Mouse (Mus musculus) brown adipose tissue, adult 24 weeks (tissue): ENCODE data around the gene Plekhn1. TPM values are rescaled to one million over a fixed set of nuclear protein-coding genes. Genes with fewer than 3 reads are reported as not detected.
A peak's percentile ranks its signal among the peaks of the same experiment; 100 is the strongest.

Source experiments
- H3K27ac ChIP-seq: fragments of 200-500 bp; replicated peaks from 2 replicates; pipeline ENCODE4 v1.5.1; 2012; ENCODE audit warnings: low read depth, mild to moderate bottlenecking, low read length
- H3K4me1 ChIP-seq: fragments of 200-500 bp; 2 replicates; pipeline ENCODE4 v1.6.1; 2012; ENCODE audit warnings: low read length, mixed read lengths; ENCODE audit not compliant: control insufficient read depth, insufficient read depth, insufficient read length
- H3K4me3 ChIP-seq: fragments of 200-500 bp; 2 replicates; pipeline ENCODE4 v1.5.1; 2012; ENCODE audit warnings: low read depth, mild to moderate bottlenecking, low read length, moderate library complexity; ENCODE audit not compliant: insufficient read depth
- polyA plus RNA-seq: library from polyadenylated mRNA; stranded (reverse); fragments of >200 nt; gene quantifications from 2 replicates; pipeline ENCODE4 v1.2.4, GENCODE M21; 2012; ENCODE audit not compliant: missing spikeins, insufficient read depth, insufficient read length

The Plekhn1 gene
- polyA plus RNA-seq, 1 experiment = 7.8 TPM

DNA sequence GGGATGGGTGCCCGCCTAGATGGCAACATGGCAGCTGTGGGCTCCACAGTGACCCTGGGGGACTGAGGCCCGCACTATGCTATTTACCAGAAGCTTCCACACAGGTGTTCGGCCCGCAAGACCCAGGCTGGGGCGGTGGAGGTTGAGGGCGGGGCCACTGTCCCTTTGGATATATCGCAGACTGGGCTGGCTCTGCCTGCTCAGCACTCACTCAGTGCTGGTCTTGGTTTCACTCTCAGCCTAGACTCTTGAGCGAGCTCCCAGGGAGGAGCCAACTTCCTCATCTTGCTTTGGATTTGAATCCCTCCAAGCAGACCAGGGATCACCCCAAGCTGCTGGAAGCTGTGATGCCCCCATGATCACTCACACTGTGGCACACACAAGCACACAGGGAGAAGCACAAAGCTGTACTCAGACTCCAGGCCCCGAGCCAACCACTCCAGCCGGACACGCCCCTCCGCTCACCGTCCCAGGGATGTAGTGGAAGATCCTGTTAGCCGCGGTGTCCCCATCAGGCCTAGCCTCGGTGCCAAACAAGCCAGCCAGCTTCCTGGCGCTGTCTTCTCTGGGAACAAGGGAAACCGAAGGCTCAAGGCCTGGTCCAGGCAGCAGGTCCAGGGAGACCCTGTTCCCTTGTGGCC is 6.8 kb downstream of the Plekhn1 start:
- Histone ChIP-seq H3K27ac (no peak overlapping the region), H3K4me3 (peak overlapping the region; percentile 6; the same call in 1 of the 2 replicates), H3K4me1 (peaks cover 2% of the 10 kb centered on the region; the same call in 1 of the 2 replicates)

DNA sequence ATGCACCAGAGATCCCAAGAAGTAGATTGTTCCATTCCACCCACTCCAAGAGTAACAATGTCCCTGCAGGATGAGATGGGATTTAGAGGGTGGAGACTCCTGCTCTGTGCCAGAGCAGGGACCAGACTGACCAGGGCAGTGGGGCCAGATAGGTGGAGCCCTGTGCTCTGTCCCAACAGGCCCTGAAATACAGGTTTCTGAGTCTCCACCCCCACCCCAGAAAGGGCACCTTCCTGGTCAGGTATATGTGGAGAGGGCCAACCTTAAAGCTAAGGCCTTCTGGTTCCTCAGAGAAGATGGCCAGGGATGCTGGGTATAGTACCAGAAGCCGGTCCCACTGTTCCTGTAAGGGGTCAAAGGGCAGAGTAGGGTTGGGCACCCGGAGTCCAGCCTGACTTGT is 10.4 kb downstream of the Plekhn1 start:
- Histone ChIP-seq H3K4me1 (peaks cover 5% of the 10 kb centered on the region; the same call in 1 of the 2 replicates), H3K4me3 (no peak overlapping the region), H3K27ac (no peak overlapping the region)

DNA sequence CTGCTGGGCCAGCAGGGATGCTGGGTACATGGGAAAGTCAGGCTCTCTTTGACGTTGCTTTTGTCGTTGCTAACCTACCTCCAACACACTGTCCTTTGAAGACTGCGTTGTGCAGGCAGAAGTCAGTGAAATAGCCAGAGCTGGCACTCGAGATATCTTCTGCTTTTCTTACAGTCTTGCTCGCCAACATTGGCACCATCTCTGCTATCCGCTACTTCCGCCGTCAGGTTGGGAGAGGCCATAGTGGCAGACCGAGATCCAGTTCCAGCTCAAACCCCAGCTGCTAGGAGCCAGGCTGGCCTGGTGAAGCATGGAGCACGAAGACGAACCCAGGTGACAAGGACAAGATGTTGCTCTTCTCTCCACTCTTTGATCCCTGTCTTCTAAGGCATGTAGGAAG is 14.7 kb downstream of the Plekhn1 start:
- Histone ChIP-seq H3K27ac (peak overlapping the region; percentile 51), H3K4me1 (peaks cover 13% of the 10 kb centered on the region), H3K4me3 (peak overlapping the region; percentile 12; the same call in 1 of the 2 replicates)

DNA sequence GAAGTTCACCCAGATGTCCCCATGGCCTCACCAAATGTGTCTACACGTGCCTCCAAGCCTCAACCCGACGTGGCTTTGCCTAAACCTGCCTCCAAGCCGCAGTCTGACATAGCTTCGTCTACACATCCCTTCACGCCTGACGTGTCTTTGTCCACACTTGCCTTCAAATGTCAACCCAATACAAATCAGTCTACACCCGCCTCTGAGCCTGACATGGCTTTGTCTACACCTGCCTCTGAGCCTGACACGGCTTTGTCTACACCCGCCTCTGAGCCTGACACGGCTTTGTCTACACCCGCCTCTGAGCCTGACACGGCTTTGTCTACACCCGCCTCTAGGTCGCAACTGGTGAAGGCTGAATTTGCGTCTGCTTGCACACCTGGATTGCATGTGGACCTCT is 16.8 kb downstream of the Plekhn1 start:
- Histone ChIP-seq H3K4me1 (peaks cover 13% of the 10 kb centered on the region), H3K4me3 (peak overlapping the region; percentile 52; the same call in 1 of the 2 replicates), H3K27ac (no peak overlapping the region)

DNA sequence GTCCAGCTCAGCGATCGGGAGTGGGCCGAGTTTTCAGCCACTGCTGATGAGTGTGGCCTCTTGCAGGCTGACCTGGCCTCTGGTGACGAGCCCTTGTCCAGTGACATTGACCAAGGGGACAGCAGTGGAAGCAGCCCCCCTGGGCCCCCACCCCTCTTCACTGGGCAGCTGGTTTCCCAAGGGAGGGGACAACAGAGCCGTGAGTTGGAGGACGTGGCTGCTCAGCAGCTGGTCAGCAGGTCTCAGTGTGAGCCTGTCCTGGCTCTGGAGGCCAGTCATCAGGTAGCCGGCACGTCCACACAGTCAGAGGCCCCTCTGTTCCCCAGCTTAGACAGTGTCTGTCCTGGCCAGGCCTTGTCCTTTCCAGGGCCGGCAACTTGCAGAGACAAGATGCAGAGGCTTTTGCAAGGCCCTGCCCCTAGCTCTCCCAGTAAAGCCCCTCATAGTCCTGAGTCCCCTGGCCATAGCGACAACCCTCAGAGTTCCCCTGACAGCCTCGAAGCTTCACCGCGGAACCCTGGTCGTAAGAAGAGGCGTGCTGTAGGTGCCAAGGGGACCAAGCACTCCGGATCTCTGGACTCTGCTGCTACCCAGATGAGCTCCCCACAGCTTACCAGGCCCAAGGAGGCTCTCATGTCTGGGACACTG is 17.5 kb downstream of the Plekhn1 start:
- H3K4me1 ChIP-seq = peaks cover 13% of the 10 kb centered on the region
- peak overlapping the region; percentile 52 for H3K4me3 ChIP-seq
- peak overlapping the region; percentile 99 for H3K27ac ChIP-seq

DNA sequence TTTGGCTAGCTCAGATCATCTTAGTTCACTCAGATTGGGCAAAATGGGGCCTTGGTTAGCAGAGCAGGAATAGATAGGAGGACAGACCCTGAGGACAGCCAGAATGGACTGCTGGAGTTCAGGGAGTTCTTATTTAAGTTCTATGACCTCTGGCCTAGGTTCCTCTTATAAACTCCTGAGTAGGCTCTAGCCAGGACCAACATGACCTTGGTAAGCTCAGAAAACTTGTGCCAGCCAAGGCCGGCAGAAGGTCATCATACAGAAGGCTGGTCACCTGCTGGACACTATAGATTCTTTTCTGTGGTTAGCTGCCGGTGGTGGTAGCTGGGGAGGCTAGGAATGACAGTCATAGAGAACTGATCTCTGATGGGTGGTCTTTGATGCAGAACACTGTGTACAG is 18.5 kb downstream of the Plekhn1 start:
- H3K4me3 ChIP-seq = peak overlapping the region; percentile 60
- H3K4me1 ChIP-seq = peaks cover 13% of the 10 kb centered on the region
- peak overlapping the region; percentile 99 for H3K27ac ChIP-seq

DNA sequence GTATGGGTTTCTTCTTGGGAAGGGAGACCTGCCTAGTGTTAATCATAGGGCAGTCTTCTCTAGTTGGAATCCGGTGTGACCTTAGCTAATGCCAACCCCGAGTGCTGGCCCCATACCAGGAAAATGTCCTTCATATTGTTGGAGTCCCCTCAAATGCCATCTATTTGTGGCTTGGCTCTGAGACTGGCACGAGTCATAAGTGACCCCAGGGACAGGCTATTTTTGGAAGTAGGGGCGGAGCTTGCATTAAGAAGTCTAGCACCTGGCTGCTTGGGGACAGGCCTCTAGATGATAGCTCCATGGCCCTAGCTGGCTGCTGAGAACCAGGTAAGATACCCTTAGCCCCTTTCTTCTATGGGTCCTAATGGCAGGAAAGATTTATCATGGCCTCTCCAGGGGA is 19.0 kb downstream of the Plekhn1 start, which contains the start of gene Perm1:
TSS of gene Perm1 (plus strand) at position 220 of the 400 bp plus-strand sequence.
- H3K4me1 ChIP-seq = peaks cover 13% of the 10 kb centered on the region
- peak within 1 kb of the TSS; percentile 60 for H3K4me3 ChIP-seq
- H3K27ac ChIP-seq = peak within 1 kb of the TSS; percentile 99

DNA sequence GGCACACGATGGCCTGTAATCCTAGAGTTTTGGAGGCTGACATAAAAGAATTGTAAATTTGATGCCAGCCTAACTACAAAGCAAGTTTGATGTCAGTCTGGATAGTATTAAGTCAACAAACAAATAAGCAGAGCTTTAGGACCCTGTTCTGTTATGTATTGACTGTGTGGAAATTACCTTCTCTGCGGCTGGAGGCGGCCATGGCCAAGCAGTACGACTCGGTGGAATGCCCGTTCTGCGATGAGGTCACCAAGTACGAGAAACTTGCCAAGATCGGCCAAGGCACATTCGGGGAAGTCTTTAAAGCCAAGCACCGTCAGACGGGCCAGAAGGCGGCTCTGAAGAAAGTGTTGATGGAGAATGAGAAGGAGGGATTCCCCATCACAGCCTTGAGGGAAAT is 21.5 kb downstream of the Plekhn1 start:
- H3K4me1 ChIP-seq = peaks cover 8% of the 10 kb centered on the region
- no peak overlapping the region for H3K27ac ChIP-seq
- H3K4me3 ChIP-seq = no peak overlapping the region

DNA sequence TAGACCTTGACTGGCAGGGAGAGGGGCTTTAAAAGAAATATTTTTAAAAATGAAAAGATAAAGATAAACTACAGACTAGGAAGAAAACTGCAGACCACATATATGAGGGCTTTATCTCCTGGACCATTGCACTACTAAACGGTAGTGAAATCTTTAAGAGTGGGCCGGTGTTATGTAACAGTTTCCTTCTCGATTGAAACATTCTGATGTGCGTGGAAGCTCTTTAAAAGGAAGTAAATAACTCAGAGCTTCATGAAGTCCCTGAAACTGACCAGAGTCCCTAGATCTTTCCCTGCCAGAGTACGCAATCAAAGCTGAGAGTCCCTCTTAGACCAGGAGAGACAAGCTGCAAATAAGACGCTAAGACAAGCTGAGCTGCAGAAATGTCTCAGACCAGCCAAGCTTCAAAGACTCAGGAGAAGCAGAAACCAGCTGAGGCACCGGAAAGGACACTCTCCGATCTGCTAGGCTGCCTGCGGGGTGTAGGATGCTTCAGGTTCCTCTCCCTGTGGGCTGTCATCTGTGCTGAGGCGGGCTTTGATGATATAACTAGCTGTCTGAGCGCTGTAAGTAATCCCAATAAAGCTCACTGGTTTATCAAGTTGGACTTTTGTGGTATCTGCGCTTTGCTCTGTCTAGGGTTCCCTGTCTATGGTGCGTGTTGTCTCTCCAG is 24.6 kb downstream of the Plekhn1 start:
- peaks cover under 1% of the 10 kb centered on the region; the same call in 1 of the 2 replicates for H3K4me1 ChIP-seq
- no peak overlapping the region for H3K4me3 ChIP-seq
- H3K27ac ChIP-seq = no peak overlapping the region

DNA sequence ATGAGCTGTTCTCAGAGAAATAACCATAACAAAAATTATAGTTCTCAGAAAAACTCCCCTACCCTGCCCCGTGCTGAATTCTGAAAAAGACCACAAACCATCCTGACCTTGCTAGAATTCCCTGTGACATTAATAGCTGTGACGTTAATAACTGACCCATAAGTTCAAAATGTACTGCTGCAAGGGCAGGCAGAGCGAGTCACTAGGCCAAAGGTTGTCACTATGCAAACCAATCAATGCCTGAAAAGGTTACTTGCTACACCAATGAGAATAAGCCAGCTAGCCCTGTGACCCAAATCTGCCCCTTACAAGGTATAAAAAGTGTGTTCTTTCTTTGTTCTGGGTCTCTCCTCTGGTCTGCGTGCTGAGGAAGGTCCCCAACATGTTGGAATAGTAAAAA is 25.8 kb downstream of the Plekhn1 start:
- H3K4me1 ChIP-seq = peaks cover 10% of the 10 kb centered on the region; the same call in 1 of the 2 replicates
- no peak overlapping the region for H3K27ac ChIP-seq
- no peak overlapping the region for H3K4me3 ChIP-seq

DNA sequence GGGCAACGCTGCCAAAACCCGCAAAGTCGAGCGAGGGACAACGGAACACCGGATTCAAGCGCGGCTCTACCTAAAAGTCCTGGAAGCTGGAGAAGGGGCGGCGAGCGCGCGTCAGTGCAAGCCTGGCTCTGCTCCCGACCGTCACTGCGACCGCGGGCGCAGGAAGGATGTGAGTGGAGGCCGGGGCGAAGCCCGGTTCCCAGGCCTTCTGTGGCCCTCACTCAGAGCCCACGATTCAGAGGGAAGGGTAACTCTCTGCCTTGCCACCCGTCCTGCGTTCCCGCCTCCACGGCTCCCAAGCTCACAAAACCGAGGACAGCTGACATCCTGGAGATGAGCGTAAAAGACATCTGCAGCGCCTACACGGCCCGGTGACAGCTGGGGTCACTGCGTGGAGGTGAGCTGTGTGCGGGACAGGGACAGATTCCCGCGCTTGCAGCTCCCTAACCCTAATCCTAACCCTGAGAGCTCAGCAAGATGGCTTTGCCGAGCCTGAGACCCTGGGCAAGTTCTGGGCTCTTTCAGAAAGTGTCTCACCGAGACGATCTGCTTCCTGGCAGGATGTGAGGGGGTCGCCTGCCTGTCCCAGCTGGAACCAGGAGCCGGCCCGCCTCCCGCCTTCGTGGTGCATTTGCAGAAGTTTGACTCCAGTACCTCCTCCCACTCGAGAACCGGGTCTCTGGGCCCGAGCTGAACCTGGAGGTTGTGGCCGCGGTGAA is 31.1 kb downstream of the Plekhn1 start:
- Histone ChIP-seq H3K4me3 (peak overlapping the region; percentile 95), H3K4me1 (peaks cover 15% of the 10 kb centered on the region), H3K27ac (peak overlapping the region; percentile 80)

DNA sequence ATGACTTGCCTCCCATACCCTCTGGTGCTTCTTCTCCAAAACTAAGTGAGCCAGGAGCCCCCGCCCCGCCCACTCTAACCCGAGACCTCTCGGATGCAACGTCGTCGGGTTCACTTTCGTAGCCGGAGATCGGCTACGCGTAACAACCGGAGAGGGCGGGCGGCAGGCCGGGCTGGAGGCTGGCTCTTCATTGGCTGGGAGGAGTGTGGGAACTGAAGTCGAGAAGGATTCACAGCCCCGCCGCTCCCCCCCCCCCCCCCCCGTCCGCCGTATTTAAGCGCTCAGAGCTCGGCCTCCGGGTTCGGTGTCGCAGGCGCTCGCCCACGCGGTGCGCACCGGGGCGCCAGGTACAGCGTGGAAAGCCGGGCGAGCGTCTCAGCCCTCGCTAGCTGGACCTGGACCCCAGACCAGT is 31.6 kb downstream of the Plekhn1 start, which contains the start of gene AW011738:
TSS of gene AW011738 (plus strand) at position 304 of the 412 bp plus-strand sequence.
- peak within 1 kb of the TSS; percentile 95 for H3K4me3 ChIP-seq
- peaks cover 17% of the 10 kb centered on the region for H3K4me1 ChIP-seq
- peak within 1 kb of the TSS; percentile 85 for H3K27ac ChIP-seq

DNA sequence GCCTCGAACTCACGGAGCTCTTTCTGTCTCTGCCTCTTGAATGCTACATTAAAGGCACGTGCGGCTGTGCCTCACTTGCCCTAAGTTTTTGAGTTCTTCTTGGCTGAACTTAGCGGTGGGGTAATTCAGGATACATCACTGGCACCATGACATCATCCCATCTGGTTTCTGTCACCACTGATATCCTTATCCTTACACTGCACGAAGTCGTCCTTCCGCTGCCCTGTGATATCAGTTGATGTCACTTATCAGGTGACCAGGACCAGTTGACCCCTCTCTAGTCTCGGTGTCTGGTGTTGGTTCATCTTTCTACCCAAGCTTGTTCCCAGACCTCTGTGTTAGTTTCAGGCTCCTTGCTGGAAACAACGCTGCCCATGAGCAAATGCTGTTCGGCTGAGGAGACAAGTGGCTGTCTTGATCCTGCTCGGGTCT is 32.2 kb downstream of the Plekhn1 start:
- Histone ChIP-seq H3K4me1 (peaks cover 17% of the 10 kb centered on the region), H3K4me3 (peak overlapping the region; percentile 95), H3K27ac (peak overlapping the region; percentile 85)

DNA sequence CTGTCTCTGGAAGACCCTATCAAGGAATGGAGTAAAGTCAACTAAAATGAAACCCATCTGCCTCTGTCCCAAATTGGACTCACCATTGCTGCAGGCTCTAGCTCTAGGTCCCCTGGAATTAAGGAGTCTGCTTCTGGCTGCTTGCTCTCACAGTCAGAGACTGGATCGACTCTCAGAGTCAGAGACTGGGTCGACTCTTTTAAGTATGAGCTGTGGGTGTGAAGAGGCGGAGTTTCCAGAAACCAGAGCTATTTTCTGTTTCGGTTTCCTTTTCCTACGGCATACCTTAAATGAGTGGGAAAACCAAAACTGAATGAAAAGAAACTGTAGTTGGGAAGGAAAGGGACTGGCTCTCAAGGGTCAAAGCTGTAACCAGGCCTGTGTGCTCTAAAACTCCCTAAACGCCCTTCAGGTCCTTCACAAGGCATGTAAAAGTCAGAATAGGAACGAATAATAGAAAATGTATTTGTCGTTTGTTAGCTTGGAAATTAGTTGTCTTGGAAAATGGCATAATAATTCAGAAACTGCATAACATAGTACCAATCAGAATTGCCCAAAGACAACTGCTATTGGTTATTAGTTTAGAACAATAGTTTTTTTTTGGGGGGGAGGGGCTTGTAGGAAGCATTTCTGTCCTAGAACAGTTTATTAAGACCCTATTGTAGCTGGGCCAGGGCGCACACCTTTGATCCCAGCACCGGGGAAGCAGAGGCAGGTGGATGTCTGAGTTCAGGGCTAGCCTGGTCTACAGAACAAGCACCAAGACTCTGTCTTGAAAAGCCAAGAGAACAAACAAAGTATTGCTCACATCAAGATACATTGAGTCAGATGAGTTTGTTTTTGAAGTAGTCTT is 33.8 kb downstream of the Plekhn1 start, which contains the start of gene Isg15:
TSS of gene Isg15 (minus strand) at position 196 of the 853 bp plus-strand sequence.
- Histone ChIP-seq H3K4me3 (peak within 1 kb of the TSS; percentile 52), H3K4me1 (peaks cover 17% of the 10 kb centered on the region), H3K27ac (peak within 1 kb of the TSS; percentile 91)
